Mouse (Mus musculus) testis, adult 2 months (tissue): ENCODE measurements around the gene Tfr2. TPM values are rescaled to one million over a fixed set of nuclear protein-coding genes. Genes with fewer than 3 reads are reported as not detected.
"Not testable (repeated sequence)": the region's sequence is repeated elsewhere in the genome, so short reads cannot be mapped to it uniquely, and the experiment has no call there.

Experiments
- H3K27ac ChIP-seq: fragments of 200-500 bp; 2 replicates; pipeline ENCODE4 v1.5.1; 2012; ENCODE audit warnings: low read depth, low read length; ENCODE audit not compliant: control insufficient read depth, insufficient read depth
- H3K27me3 ChIP-seq: fragments of 200-500 bp; 2 replicates; pipeline ENCODE4 v1.6.1; 2012; ENCODE audit warnings: mild to moderate bottlenecking, low read length, moderate library complexity; ENCODE audit not compliant: control insufficient read depth, insufficient read depth
- H3K36me3 ChIP-seq: fragments of 200-500 bp; 2 replicates; pipeline ENCODE4 v1.6.1; 2012; ENCODE audit warnings: mild to moderate bottlenecking, low read length; ENCODE audit not compliant: control insufficient read depth, insufficient read depth
- H3K4me1 ChIP-seq: fragments of 200-500 bp; 2 replicates; pipeline ENCODE4 v1.6.1; 2012; ENCODE audit warnings: low read length; ENCODE audit not compliant: control insufficient read depth, insufficient read depth
- H3K4me3 ChIP-seq: fragments of 200-500 bp; 2 replicates; pipeline ENCODE4 v1.5.1; 2012; ENCODE audit warnings: low read depth, mild to moderate bottlenecking, low read length, moderate library complexity, mixed read lengths; ENCODE audit not compliant: control insufficient read depth
- CTCF ChIP-seq: fragments of 200-500 bp; IDR thresholded peaks from 2 replicates; pipeline ENCODE4 v1.5.1; 2012; ENCODE audit warnings: low read depth, mild to moderate bottlenecking, inconsistent platforms, low read length, moderate library complexity; ENCODE audit not compliant: control insufficient read depth, insufficient read depth, insufficient replicate concordance
- POLR2A ChIP-seq: fragments of 200-500 bp; IDR thresholded peaks from 2 replicates; pipeline ENCODE4 v1.6.1; 2012; ENCODE audit warnings: low read depth, mild to moderate bottlenecking, inconsistent platforms, low read length, moderate library complexity; ENCODE audit not compliant: control insufficient read depth
- polyA plus RNA-seq: library from polyadenylated mRNA; depleted of rRNA; stranded (reverse); fragments of >200 nt; gene quantifications from 2 replicates; pipeline ENCODE4 v1.2.3, GENCODE M21; 2012

Gene Tfr2
- polyA plus RNA-seq, 1 experiment = 5.2 TPM

DNA sequence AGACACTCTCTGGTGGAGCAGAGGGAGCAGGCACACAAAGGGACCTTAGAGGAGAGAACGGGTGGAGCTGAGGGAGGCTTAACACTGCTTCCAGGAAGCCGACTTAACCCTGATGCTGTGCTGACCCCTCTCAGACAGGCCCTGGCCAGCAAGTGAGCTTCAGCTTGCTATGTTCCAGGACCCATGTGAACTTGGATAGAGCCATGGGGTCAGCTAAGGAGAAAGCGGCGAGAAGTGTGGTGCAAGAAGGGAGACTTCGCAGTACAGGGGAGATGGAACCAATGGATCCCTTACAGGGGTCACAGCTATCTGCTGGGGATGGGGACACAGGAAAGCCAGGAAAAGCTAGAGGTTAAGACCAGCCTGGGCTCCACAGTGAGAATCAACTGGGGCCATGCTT lies 43.4 kb downstream of the Tfr2 start:
- H3K27ac ChIP-seq = peak overlapping the region; percentile 7

GRCm38 (mm10) chr5:137613550-137613949 lies 43.9 kb downstream of the Tfr2 start, which contains the start of gene Pcolce:
Gene Pcolce, minus strand, starts transcription at chr5:137613784.
- peak within 1 kb of the TSS; percentile 7 for H3K27ac ChIP-seq
- H3K27me3 ChIP-seq = no peaks in the 10 kb centered on the region
- H3K36me3 ChIP-seq = no peaks in the 10 kb centered on the region
- no peak for TF ChIP-seq CTCF
- H3K4me1 ChIP-seq = peaks cover 18% of the 10 kb centered on the region
- H3K4me3 ChIP-seq = no peak within 1 kb of the TSS

More for the DNA sequence above, 43.4 kb downstream of the Tfr2 start:
- TF ChIP-seq POLR2A = no peak; the same call in 1 of the 2 replicates
- TF ChIP-seq CTCF = no peak
- Histone ChIP-seq H3K4me3 (no peak overlapping the region), H3K4me1 (peaks cover 23% of the 10 kb centered on the region), H3K36me3 (no peaks in the 10 kb centered on the region), H3K27me3 (no peaks in the 10 kb centered on the region)

- not testable (repeated sequence) for H3K27ac ChIP-seq, H3K27me3 ChIP-seq, H3K4me3 ChIP-seq, H3K36me3 ChIP-seq
- peaks cover 11% of the 10 kb centered on the region for H3K4me1 ChIP-seq
These were observed 45.3 kb downstream of the Tfr2 start for GRCm38 (mm10) chr5:137614921-137615320.

DNA sequence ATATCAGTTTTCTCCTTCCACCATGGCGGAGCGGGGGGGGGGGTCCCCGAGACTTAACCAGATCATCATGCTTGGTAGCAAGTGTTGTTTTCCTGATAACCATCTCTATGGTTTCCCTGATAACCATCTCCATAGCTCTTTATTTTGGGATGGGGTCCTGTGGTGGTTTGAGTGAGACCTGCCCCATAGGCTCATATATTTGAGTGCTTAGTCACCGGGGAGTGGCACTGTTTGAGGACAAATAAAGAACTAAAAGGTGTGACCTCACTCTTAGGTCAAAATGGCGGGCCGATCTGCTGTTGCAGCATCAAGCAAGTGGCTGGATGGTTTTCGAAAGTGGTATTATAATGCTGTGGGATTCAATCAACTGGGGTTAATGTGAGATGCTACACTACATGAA lies 45.7 kb downstream of the Tfr2 start:
- no peaks in the 10 kb centered on the region for H3K27me3 ChIP-seq
- no peak overlapping the region for H3K27ac ChIP-seq
- peaks cover 7% of the 10 kb centered on the region for H3K4me1 ChIP-seq
- H3K4me3 ChIP-seq = no peak overlapping the region
- no peaks in the 10 kb centered on the region for H3K36me3 ChIP-seq
- TF ChIP-seq POLR2A = no peak
- no peak for TF ChIP-seq CTCF

DNA sequence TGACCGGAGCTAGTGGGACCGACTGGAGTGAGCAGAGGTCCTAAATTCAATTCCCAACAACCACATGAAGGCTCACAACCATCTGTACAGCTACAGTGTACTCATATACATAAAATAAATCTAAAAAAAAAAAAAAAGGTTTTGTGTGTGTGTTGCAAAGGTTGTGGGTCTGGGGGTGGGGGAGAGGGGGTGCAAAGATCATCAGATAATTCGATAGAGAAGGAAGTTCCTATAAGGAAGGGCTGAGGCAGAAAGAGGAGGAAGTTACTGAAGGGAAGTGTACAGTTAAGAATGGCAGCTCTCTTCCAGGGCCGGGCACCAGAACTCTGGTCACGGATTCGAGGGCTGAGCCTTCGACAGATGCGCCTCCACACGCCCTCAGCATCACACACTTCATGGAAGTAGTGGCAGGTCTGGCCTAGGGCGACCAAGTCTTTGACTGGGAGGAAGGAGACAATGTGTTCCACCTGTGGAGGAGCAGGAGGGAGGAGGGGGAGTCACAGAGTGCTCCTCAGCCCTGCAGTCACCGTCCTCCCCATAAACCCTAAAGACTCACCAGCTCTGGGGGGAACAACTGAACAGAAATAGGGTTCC lies 54.4 kb downstream of the Tfr2 start:
- Histone ChIP-seq H3K4me3 (peak overlapping the region; percentile 87), H3K27ac (peak overlapping the region; percentile 35; the same call in 1 of the 2 replicates), H3K4me1 (no peaks in the 10 kb centered on the region; the same call in none of the 2 replicates), H3K27me3 (no peaks in the 10 kb centered on the region), H3K36me3 (no peaks in the 10 kb centered on the region)
- TF ChIP-seq POLR2A = peak; percentile 20; the same call in 1 of the 2 replicates
- no peak for TF ChIP-seq CTCF

DNA sequence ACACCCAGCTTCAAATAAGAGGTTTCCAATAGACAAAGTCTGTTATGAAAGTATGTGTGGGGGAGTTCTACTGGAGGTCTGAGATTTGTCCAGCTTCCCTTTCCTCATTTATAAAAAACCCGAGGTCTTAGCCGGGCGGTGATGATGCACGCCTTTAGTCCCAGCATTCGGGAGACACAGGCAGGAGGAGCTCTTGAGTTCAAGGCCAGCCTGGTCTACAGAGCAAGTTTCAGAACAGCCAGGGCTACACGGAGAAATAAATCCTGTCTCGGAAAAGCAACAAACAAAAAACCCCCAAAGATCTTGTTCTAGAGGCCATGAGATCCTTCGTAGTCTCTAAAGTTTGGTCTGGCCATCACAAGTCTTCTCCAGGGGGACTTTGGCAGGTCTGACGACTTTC lies 58.4 kb downstream of the Tfr2 start:
- peaks cover 8% of the 10 kb centered on the region for H3K4me1 ChIP-seq
- TF ChIP-seq CTCF = no peak
- no peak for TF ChIP-seq POLR2A

DNA sequence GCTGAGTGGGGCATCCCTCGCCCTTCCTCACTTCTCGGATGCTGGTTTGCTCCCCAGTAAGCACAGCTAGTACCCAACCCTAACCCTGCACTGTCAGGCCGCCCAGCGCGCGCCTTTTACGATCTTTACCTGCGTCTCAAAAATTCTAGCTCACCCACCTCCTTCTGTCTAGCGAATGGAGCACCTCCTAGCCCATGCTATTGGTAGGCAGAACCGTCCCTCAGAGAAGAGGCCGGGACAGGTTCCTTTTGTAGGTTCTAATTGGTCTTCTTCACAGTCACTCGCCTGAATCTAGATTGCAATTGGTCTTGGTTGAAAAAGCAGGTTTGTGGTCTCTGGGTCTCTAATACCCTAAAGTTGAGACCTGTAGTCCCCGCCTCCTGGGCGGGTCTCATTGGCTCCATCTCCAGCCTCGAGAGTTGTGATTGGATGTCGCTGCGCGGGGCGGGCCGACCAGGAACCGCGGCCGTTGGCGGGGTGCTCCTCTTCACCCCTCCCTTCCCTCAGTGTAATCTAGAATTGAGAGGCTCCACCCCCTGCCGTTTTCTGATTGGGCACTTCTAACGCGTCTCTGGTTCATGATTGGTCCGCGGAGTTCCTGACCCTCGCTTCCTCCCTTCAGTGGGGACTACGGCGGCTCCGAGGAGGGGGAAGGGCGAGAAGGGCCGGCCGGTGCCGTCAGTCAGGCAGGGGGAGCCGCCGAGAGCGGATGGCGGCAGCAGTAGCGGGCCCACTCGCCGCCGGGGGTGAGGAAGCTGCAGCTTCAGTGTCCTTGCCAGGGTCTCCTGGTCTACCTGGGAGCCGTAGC lies 59.1 kb downstream of the Tfr2 start, which contains the start of the genes Fbxo24, Lrch4 and Gm20605:
Gene Fbxo24, minus strand, starts transcription at position 505 of the 808 bp plus-strand sequence.
Gene Lrch4, plus strand, starts transcription at position 624 of the 808 bp plus-strand sequence.
Gene Gm20605, plus strand, starts transcription at position 678 of the 808 bp plus-strand sequence.
- Histone ChIP-seq H3K4me1 (peaks cover 8% of the 10 kb centered on the region), H3K27me3 (no peaks in the 10 kb centered on the region)

More for the DNA sequence above, 58.4 kb downstream of the Tfr2 start:
- H3K36me3 ChIP-seq = no peaks in the 10 kb centered on the region
- H3K27ac ChIP-seq = peak overlapping the region; percentile 97
- H3K27me3 ChIP-seq = no peaks in the 10 kb centered on the region
- peak overlapping the region; percentile 92 for H3K4me3 ChIP-seq

More for the DNA sequence above, 59.1 kb downstream of the Tfr2 start, which contains the start of the genes Fbxo24, Lrch4 and Gm20605:
- Histone ChIP-seq H3K4me3 (peak within 1 kb of the TSS; percentile 92), H3K36me3 (no peaks in the 10 kb centered on the region), H3K27ac (peak within 1 kb of the TSS; percentile 97)
- peak; percentile 95 for TF ChIP-seq POLR2A
- no peak for TF ChIP-seq CTCF
